Mouse (Mus musculus): ENCODE measurements around the gene Phkb. TPM values are rescaled to one million over a fixed set of nuclear protein-coding genes. Genes with fewer than 3 reads are reported as not detected.

The Phkb gene
- total RNA-seq, 2 experiments from 2014 or later, result 30.3 to 37.2 TPM

GRCm38 (mm10) chr8:85936148-85936547 is 95.4 kb downstream of the Phkb start:
- no peak for DNase-seq (ENCODE audit: extremely low spot score in 1 of 2, low spot score in 1 of 2)

- DNase-seq (ENCODE audit: extremely low spot score in 1 of 2, low spot score in 1 of 2), result no peak
These were observed 96.6 kb downstream of the Phkb start for GRCm38 (mm10) chr8:85937343-85937742.

- DNase-seq (ENCODE audit: extremely low spot score in 1 of 2, low spot score in 1 of 2), result no peak
These were observed 104.1 kb downstream of the Phkb start for GRCm38 (mm10) chr8:85944820-85945219.

- DNase-seq (ENCODE audit: extremely low spot score in 1 of 2, low spot score in 1 of 2), result no peak
These were observed 117.6 kb downstream of the Phkb start for GRCm38 (mm10) chr8:85958391-85958790.

- no peak for DNase-seq (ENCODE audit: extremely low spot score in 1 of 2, low spot score in 1 of 2)
These were observed 119.1 kb downstream of the Phkb start for GRCm38 (mm10) chr8:85959880-85960279.

GRCm38 (mm10) chr8:85977588-85978077 is 136.9 kb downstream of the Phkb start:
- DNase-seq (ENCODE audit: extremely low spot score in 1 of 2, low spot score in 1 of 2), result no peak

- no peak for DNase-seq (ENCODE audit: extremely low spot score in 1 of 2, low spot score in 1 of 2)
These were observed 152.2 kb downstream of the Phkb start for GRCm38 (mm10) chr8:85992911-85993310.

GRCm38 (mm10) chr8:85993661-85994060 is 152.9 kb downstream of the Phkb start:
- DNase-seq (ENCODE audit: extremely low spot score in 1 of 2, low spot score in 1 of 2), result no peak

GRCm38 (mm10) chr8:85995971-85996370 is 155.2 kb downstream of the Phkb start:
- no peak for DNase-seq (ENCODE audit: extremely low spot score in 1 of 2, low spot score in 1 of 2)

- DNase-seq (ENCODE audit: extremely low spot score in 1 of 2, low spot score in 1 of 2), result no peak
These were observed 165.7 kb downstream of the Phkb start for GRCm38 (mm10) chr8:86006485-86006884.

GRCm38 (mm10) chr8:86016806-86017205 is 176.0 kb downstream of the Phkb start:
- DNase-seq (ENCODE audit: extremely low spot score in 1 of 2, low spot score in 1 of 2), result no peak

GRCm38 (mm10) chr8:86028646-86029312 is 188.0 kb downstream of the Phkb start:
- DNase-seq (ENCODE audit: extremely low spot score in 1 of 2, low spot score in 1 of 2), result peak; percentile 13 to 27

- DNase-seq (ENCODE audit: extremely low spot score in 1 of 2, low spot score in 1 of 2), result no peak
These were observed 188.7 kb downstream of the Phkb start for GRCm38 (mm10) chr8:86029451-86029850.

GRCm38 (mm10) chr8:86034662-86035365 is 194.1 kb downstream of the Phkb start:
- no peak for DNase-seq (ENCODE audit: extremely low spot score in 1 of 2, low spot score in 1 of 2)

- DNase-seq (ENCODE audit: extremely low spot score in 1 of 2, low spot score in 1 of 2), result no peak
These were observed 194.6 kb downstream of the Phkb start for GRCm38 (mm10) chr8:86035371-86035770.

- no peak for DNase-seq (ENCODE audit: extremely low spot score in 1 of 2, low spot score in 1 of 2)
These were observed 197.7 kb downstream of the Phkb start for GRCm38 (mm10) chr8:86038462-86038861.

GRCm38 (mm10) chr8:86042049-86042448 is 201.3 kb downstream of the Phkb start:
- no peak for DNase-seq (ENCODE audit: extremely low spot score in 1 of 2, low spot score in 1 of 2)

- no peak for DNase-seq (ENCODE audit: extremely low spot score in 1 of 2, low spot score in 1 of 2)
These were observed 210.1 kb downstream of the Phkb start for GRCm38 (mm10) chr8:86050882-86051281.

GRCm38 (mm10) chr8:86052003-86052402 is 211.2 kb downstream of the Phkb start:
- DNase-seq (ENCODE audit: extremely low spot score in 1 of 2, low spot score in 1 of 2), result no peak

GRCm38 (mm10) chr8:86058618-86059017 is 217.9 kb downstream of the Phkb start:
- DNase-seq (ENCODE audit: extremely low spot score in 1 of 2, low spot score in 1 of 2), result no peak

- no peak for DNase-seq (ENCODE audit: extremely low spot score in 1 of 2, low spot score in 1 of 2)
These were observed 218.4 kb downstream of the Phkb start for GRCm38 (mm10) chr8:86059130-86059529.

GRCm38 (mm10) chr8:86063411-86063810 is 222.7 kb downstream of the Phkb start:
- no peak for DNase-seq (ENCODE audit: extremely low spot score in 1 of 2, low spot score in 1 of 2)
